Mouse (Mus musculus) ovary, postnatal 14 days (tissue): ENCODE data around the gene Vash2.
"Not testable (repeated sequence)": the region's sequence is repeated elsewhere in the genome, so short reads cannot be mapped to it uniquely, and the experiment has no call there.

ENCODE experiments used
- DNase-seq: peaks from one replicate; pipeline ENCODE4 v3.0.0; 2022; ENCODE audit warnings: low spot score

Gene Vash2

GRCm38 (mm10) chr1:190927311-190927710 lies 51.8 kb downstream of the Vash2 start:
- DNase-seq, result no peak

GRCm38 (mm10) chr1:190924812-190925211 lies 54.3 kb downstream of the Vash2 start, which contains the start of gene Angel2:
Angel2 (plus strand) TSS chr1:190925112.
- not testable (repeated sequence) for DNase-seq

GRCm38 (mm10) chr1:190919725-190920469 lies 59.2 kb downstream of the Vash2 start:
- no peak for DNase-seq

GRCm38 (mm10) chr1:190918938-190919337 lies 60.2 kb downstream of the Vash2 start:
- no peak for DNase-seq

GRCm38 (mm10) chr1:190912623-190913022 lies 66.5 kb downstream of the Vash2 start:
- DNase-seq, result no peak

- DNase-seq, result peak; percentile 63
Observed at GRCm38 (mm10) chr1:190911415-190912123, 67.5 kb downstream of the Vash2 start, which contains the start of gene Rps6kc1. Rps6kc1 (minus strand) TSS chr1:190911770.

GRCm38 (mm10) chr1:190910836-190911235 lies 68.3 kb downstream of the Vash2 start:
- no peak for DNase-seq

- no peak for DNase-seq
Observed at GRCm38 (mm10) chr1:190904714-190905113, 74.4 kb downstream of the Vash2 start.

- no peak for DNase-seq
Observed at GRCm38 (mm10) chr1:190904136-190904535, 75.0 kb downstream of the Vash2 start.

- no peak for DNase-seq
Observed at GRCm38 (mm10) chr1:190901082-190901481, 78.0 kb downstream of the Vash2 start.

- DNase-seq, result no peak
Observed at GRCm38 (mm10) chr1:190898899-190899575, 80.1 kb downstream of the Vash2 start.

GRCm38 (mm10) chr1:190898186-190898585 lies 80.9 kb downstream of the Vash2 start:
- DNase-seq, result no peak
